27 mouse cellular contexts compared by ENCODE assay signal in genomic region chr16:24080471-24080870, GRCm38 (mm10).
A peak's percentile ranks its signal among the peaks of the same experiment; 100 is the strongest.
DNase-seq lines count a peak whose midpoint lies in the region; ATAC-seq lines count a peak whose summit lies in the region.
"Had no signal": no experiment of that assay in that cellular context is flagged by ENCODE, and none has a peak within 500 bp of the region (broad histone marks: within the 10 kb centered on the region; RNA-seq: fewer than 3 reads in every experiment).

No protein-coding gene starts in this region.

- no peak overlapping the region for H3K27ac ChIP-seq in intestine, embryonic 16.5 days (ENCODE audit: low read length)
- H3K27ac ChIP-seq: heart, adult 2 months; kidney, embryonic 15.5 days; limb, embryonic 15.5 days; liver, embryonic 15.5 days; neural tube, embryonic 12.5 days had no signal

- H3K4me3 ChIP-seq in intestine, embryonic 16.5 days (ENCODE audit: low read length) = no peak overlapping the region
- H3K4me3 ChIP-seq: heart, adult 2 months; kidney, embryonic 15.5 days; limb, embryonic 15.5 days; liver, embryonic 15.5 days; myocyte; neural tube, embryonic 12.5 days had no signal

- DNase-seq in kidney, adult 18-20 months = peak; percentile 39
- no peak for DNase-seq in kidney, adult 11 months
- DNase-seq in testis, postnatal 10 days (ENCODE audit: low spot score) = peak; percentile 5
- DNase-seq in testis, postnatal 14 days (ENCODE audit: low spot score) = no peak
- DNase-seq in lung, postnatal 36 days = no peak
- no peak for DNase-seq in cerebellum, adult 9-10 months
- DNase-seq: adrenal gland, postnatal 10 days; cerebellum, adult 8-10 months; cerebellum, postnatal 36 days; gastrocnemius, postnatal 25 days; heart, adult 2 months; heart, postnatal 14 days; kidney, postnatal 4 days; left cerebral cortex, postnatal 4 days; lung, embryonic 14.5 days; lung, postnatal 14 days; thymus, postnatal 14 days had no signal

- H3K36me3 ChIP-seq in intestine, embryonic 16.5 days (ENCODE audit: control insufficient read depth, insufficient read depth, low read length) = no peaks in the 10 kb centered on the region
- H3K36me3 ChIP-seq: kidney, embryonic 15.5 days; limb, embryonic 15.5 days; liver, embryonic 15.5 days; neural tube, embryonic 12.5 days had no signal

- H3K27me3 ChIP-seq in intestine, embryonic 16.5 days (replicated peaks; ENCODE audit: control insufficient read depth, insufficient read depth, low read length) = no peaks in the 10 kb centered on the region
- H3K27me3 ChIP-seq: kidney, embryonic 15.5 days; limb, embryonic 15.5 days; liver, embryonic 15.5 days; neural tube, embryonic 12.5 days; Patski had no signal

- no peaks in the 10 kb centered on the region for H3K9me3 ChIP-seq in intestine, embryonic 16.5 days (ENCODE audit: control insufficient read depth, low read length)
- H3K9me3 ChIP-seq: kidney, embryonic 15.5 days; limb, embryonic 15.5 days; liver, embryonic 15.5 days; neural tube, embryonic 12.5 days had no signal

- no peak overlapping the region for H3K4me2 ChIP-seq in intestine, embryonic 16.5 days (ENCODE audit: low read depth, low read length)
- H3K4me2 ChIP-seq: kidney, embryonic 15.5 days; limb, embryonic 15.5 days; liver, embryonic 15.5 days; lung, embryonic 14.5 days; midbrain, embryonic 11.5 days; neural tube, embryonic 12.5 days had no signal

- H3K9ac ChIP-seq in intestine, embryonic 16.5 days (ENCODE audit: low read depth, low read length) = no peak overlapping the region
- H3K9ac ChIP-seq: kidney, embryonic 15.5 days; limb, embryonic 15.5 days; liver, embryonic 15.5 days; lung, embryonic 14.5 days; neural tube, embryonic 12.5 days had no signal

- ATAC-seq in intestine, embryonic 16.5 days = peak; percentile 84
- ATAC-seq: forebrain, embryonic 14.5 days; hindbrain, embryonic 16.5 days; Patski had no signal

- H3K4me1 ChIP-seq in intestine, embryonic 16.5 days (ENCODE audit: control insufficient read depth, insufficient read depth, low read length) = peaks cover 7% of the 10 kb centered on the region; the same call in 1 of the 2 replicates
- H3K4me1 ChIP-seq: kidney, embryonic 15.5 days; liver, embryonic 15.5 days; neural tube, embryonic 12.5 days had no signal

- 74% methylated on average over 5 of the region's 5 CpGs for WGBS in intestine, embryonic 16.5 days

Comparison
In these comparisons a context has a peak if more than half of its experiments do, and no peak if none do; other contexts are left out.
1. DNase-seq: peak in kidney, adult 18-20 months (single experiment) and testis, postnatal 10 days (single experiment); none in kidney, adult 11 months (single experiment), testis, postnatal 14 days (single experiment), lung, postnatal 36 days (single experiment) and cerebellum, adult 9-10 months (single experiment).